Mouse (Mus musculus) spleen, adult 2 months (tissue): Measurements from ENCODE around the gene Atp8b5.

Experiments used
- CTCF ChIP-seq: fragments of 200-500 bp; IDR thresholded peaks from 2 replicates; pipeline ENCODE4 v1.5.1; 2011; ENCODE audit warnings: mild to moderate bottlenecking, inconsistent platforms; ENCODE audit not compliant: insufficient read depth, insufficient read length, insufficient replicate concordance; ENCODE audit errors: extremely low read depth
- POLR2A ChIP-seq: fragments of 200-500 bp; IDR thresholded peaks from 2 replicates; pipeline ENCODE4 v1.6.1; 2011; ENCODE audit warnings: low read depth, low read length, inconsistent platforms

- no peak for TF ChIP-seq CTCF
- TF ChIP-seq POLR2A: no peak
Measured at GRCm38 (mm10) chr4:43349206-43349605, 82.2 kb downstream of the Atp8b5 start.
